Mouse (Mus musculus): ENCODE data around the gene Nppb. TPM values are rescaled to one million over a fixed set of nuclear protein-coding genes. Genes with fewer than 3 reads are reported as not detected.
A peak's percentile ranks its signal among the peaks of the same experiment; 100 is the strongest.

The Nppb gene
- polyA plus RNA-seq, 1 experiment from 2014 or later: not detected

GRCm38 (mm10) chr4:147995311-147995710, 9.7 kb downstream of the Nppb start:
- DNase-seq (no peak), ATAC-seq (ENCODE audit: low FRiP score, low TSS enrichment) (no peak)
- Histone ChIP-seq H3K27me3 (ENCODE audit: control insufficient read depth, insufficient read depth, low read length) (no peaks in the 10 kb centered on the region), H3K9me3 (ENCODE audit: control insufficient read depth, low read length) (no peaks in the 10 kb centered on the region), H3K36me3 (ENCODE audit: control insufficient read depth, insufficient read depth, low read length) (no peaks in the 10 kb centered on the region), H3K27ac (replicated peaks; ENCODE audit: low read depth, low read length) (no peak overlapping the region), H3K4me3 (replicated peaks; ENCODE audit: low read depth, low read length) (no peak overlapping the region), H3K9ac (replicated peaks; ENCODE audit: low read length) (no peak overlapping the region), H3K4me1 (ENCODE audit: control insufficient read depth, insufficient read depth, low read length) (peaks cover 5% of the 10 kb centered on the region), H3K4me2 (ENCODE audit: low read length) (no peak overlapping the region)
- 81% methylated on average over 3 of the region's 3 CpGs for WGBS

DNA sequence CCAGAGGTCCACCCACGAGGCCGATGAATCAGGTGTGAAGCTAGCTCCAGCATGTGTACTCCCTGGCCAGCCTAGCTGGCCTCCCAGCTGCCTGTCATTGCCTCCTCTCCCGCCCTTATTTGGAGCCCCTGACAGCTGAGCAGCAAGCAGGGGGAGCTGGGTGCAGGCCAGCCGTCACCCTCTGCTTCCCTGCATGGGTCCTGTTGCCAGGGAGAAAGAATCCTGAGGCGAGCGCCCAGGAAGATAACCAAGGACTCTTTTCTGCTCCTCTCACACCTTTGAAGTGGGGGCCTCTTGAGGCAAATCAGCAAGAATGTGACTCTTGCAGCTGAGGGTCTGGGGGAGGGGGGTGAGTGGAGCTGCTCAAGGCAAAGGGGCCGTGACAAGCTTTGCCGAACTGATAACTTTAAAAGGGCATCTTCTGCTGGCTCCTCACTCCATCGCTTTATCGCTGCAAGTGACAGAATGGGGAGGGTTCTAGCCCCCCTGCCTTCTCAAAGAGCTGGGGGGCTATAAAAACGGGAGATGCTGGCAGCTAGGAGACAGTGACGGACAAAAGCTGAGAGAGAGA, 14.7 kb downstream of the Nppb start, which contains the start of gene Nppa:
Nppa (plus strand) TSS at position 521 of the 571 bp plus-strand sequence.
- Histone ChIP-seq H3K4me2 (ENCODE audit: low read length) (no peak within 1 kb of the TSS), H3K9ac (replicated peaks; ENCODE audit: low read length) (no peak within 1 kb of the TSS), H3K36me3 (ENCODE audit: control insufficient read depth, insufficient read depth, low read length) (peaks cover 26% of the 10 kb centered on the region), H3K9me3 (ENCODE audit: control insufficient read depth, low read length) (no peaks in the 10 kb centered on the region), H3K4me1 (ENCODE audit: control insufficient read depth, insufficient read depth, low read length) (peaks cover 25% of the 10 kb centered on the region), H3K4me3 (replicated peaks; ENCODE audit: low read depth, low read length) (no peak within 1 kb of the TSS), H3K27me3 (ENCODE audit: control insufficient read depth, insufficient read depth, low read length) (no peaks in the 10 kb centered on the region), H3K27ac (replicated peaks; ENCODE audit: low read depth, low read length) (peak within 1 kb of the TSS; percentile 71)
- ATAC-seq (ENCODE audit: low FRiP score, low TSS enrichment): peak; percentile 44
- 28% methylated on average over 12 of the region's 12 CpGs for WGBS
- peak; percentile 54 for DNase-seq

- Histone ChIP-seq H3K9ac (replicated peaks; ENCODE audit: low read length) (no peak overlapping the region), H3K27ac (replicated peaks; ENCODE audit: low read depth, low read length) (peak overlapping the region; percentile 71), H3K4me2 (ENCODE audit: low read length) (no peak overlapping the region), H3K36me3 (ENCODE audit: control insufficient read depth, insufficient read depth, low read length) (peaks cover 35% of the 10 kb centered on the region), H3K9me3 (ENCODE audit: control insufficient read depth, low read length) (no peaks in the 10 kb centered on the region), H3K4me3 (replicated peaks; ENCODE audit: low read depth, low read length) (no peak overlapping the region), H3K4me1 (ENCODE audit: control insufficient read depth, insufficient read depth, low read length) (peaks cover 25% of the 10 kb centered on the region), H3K27me3 (ENCODE audit: control insufficient read depth, insufficient read depth, low read length) (no peaks in the 10 kb centered on the region)
- DNase-seq (peak; percentile 55), ATAC-seq (ENCODE audit: low FRiP score, low TSS enrichment) (peak; percentile 47)
- WGBS: 57% methylated on average over 17 of the region's 17 CpGs
Observed at GRCm38 (mm10) chr4:148001013-148001789, 15.6 kb downstream of the Nppb start.

GRCm38 (mm10) chr4:148001866-148002265, 16.3 kb downstream of the Nppb start:
- Histone ChIP-seq H3K36me3 (ENCODE audit: control insufficient read depth, insufficient read depth, low read length) (peaks cover 42% of the 10 kb centered on the region), H3K9ac (replicated peaks; ENCODE audit: low read length) (no peak overlapping the region), H3K27me3 (ENCODE audit: control insufficient read depth, insufficient read depth, low read length) (no peaks in the 10 kb centered on the region), H3K9me3 (ENCODE audit: control insufficient read depth, low read length) (no peaks in the 10 kb centered on the region), H3K4me3 (replicated peaks; ENCODE audit: low read depth, low read length) (no peak overlapping the region), H3K4me1 (ENCODE audit: control insufficient read depth, insufficient read depth, low read length) (peaks cover 25% of the 10 kb centered on the region), H3K4me2 (ENCODE audit: low read length) (no peak overlapping the region), H3K27ac (replicated peaks; ENCODE audit: low read depth, low read length) (peak overlapping the region; percentile 71)
- 40% methylated on average over 8 of the region's 8 CpGs for WGBS
- DNase-seq (no peak), ATAC-seq (ENCODE audit: low FRiP score, low TSS enrichment) (no peak)

DNA sequence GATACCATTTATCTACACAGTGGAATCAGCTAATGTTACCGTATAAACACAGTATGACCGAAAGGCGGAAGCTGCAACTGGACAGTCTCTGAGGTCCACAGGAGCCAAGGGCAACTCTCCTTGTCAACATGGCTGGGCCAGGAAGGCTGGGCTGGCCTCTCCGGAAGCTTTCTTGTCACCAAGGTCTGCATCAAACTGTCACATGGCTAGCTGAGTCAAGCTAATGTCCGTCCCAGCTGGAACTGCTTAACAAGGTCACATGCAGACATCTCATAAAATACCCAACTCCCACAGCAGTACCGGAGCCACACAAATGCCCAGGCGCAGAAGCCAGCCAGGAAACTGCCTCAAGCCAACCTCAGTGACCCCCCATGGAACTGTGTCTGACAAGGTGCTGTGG, 18.8 kb downstream of the Nppb start:
- Histone ChIP-seq H3K27me3 (ENCODE audit: control insufficient read depth, insufficient read depth, low read length) (no peaks in the 10 kb centered on the region), H3K27ac (replicated peaks; ENCODE audit: low read depth, low read length) (no peak overlapping the region), H3K9ac (replicated peaks; ENCODE audit: low read length) (no peak overlapping the region), H3K4me2 (ENCODE audit: low read length) (no peak overlapping the region), H3K4me1 (ENCODE audit: control insufficient read depth, insufficient read depth, low read length) (peaks cover 25% of the 10 kb centered on the region), H3K4me3 (replicated peaks; ENCODE audit: low read depth, low read length) (no peak overlapping the region), H3K36me3 (ENCODE audit: control insufficient read depth, insufficient read depth, low read length) (peaks cover 66% of the 10 kb centered on the region), H3K9me3 (ENCODE audit: control insufficient read depth, low read length) (no peaks in the 10 kb centered on the region)
- 96% methylated on average over 7 of the region's 7 CpGs for WGBS
- no peak for DNase-seq
- ATAC-seq (ENCODE audit: low FRiP score, low TSS enrichment): no peak

- H3K27ac ChIP-seq (replicated peaks; ENCODE audit: low read depth, low read length): no peak overlapping the region
- H3K4me1 ChIP-seq (ENCODE audit: control insufficient read depth, insufficient read depth, low read length): no peaks in the 10 kb centered on the region
- ATAC-seq (ENCODE audit: low FRiP score, low TSS enrichment) (no peak), DNase-seq (peak; percentile 65)
- H3K4me3 ChIP-seq (replicated peaks; ENCODE audit: low read depth, low read length): no peak overlapping the region
- 81% methylated on average over 4 of the region's 4 CpGs for WGBS
- peaks cover 100% of the 10 kb centered on the region for H3K36me3 ChIP-seq (ENCODE audit: control insufficient read depth, insufficient read depth, low read length)
- no peaks in the 10 kb centered on the region for H3K9me3 ChIP-seq (ENCODE audit: control insufficient read depth, low read length)
- no peaks in the 10 kb centered on the region for H3K27me3 ChIP-seq (ENCODE audit: control insufficient read depth, insufficient read depth, low read length)
- no peak overlapping the region for H3K4me2 ChIP-seq (ENCODE audit: low read length)
- no peak overlapping the region for H3K9ac ChIP-seq (replicated peaks; ENCODE audit: low read length)
Observed at GRCm38 (mm10) chr4:148008412-148008811, 22.8 kb downstream of the Nppb start.

- Histone ChIP-seq H3K4me3 (replicated peaks; ENCODE audit: low read depth, low read length) (no peak overlapping the region), H3K27ac (replicated peaks; ENCODE audit: low read depth, low read length) (no peak overlapping the region), H3K4me1 (ENCODE audit: control insufficient read depth, insufficient read depth, low read length) (no peaks in the 10 kb centered on the region), H3K4me2 (ENCODE audit: low read length) (no peak overlapping the region), H3K9ac (replicated peaks; ENCODE audit: low read length) (no peak overlapping the region), H3K36me3 (ENCODE audit: control insufficient read depth, insufficient read depth, low read length) (peaks cover 100% of the 10 kb centered on the region), H3K27me3 (ENCODE audit: control insufficient read depth, insufficient read depth, low read length) (no peaks in the 10 kb centered on the region), H3K9me3 (ENCODE audit: control insufficient read depth, low read length) (no peaks in the 10 kb centered on the region)
- 86% methylated on average over 2 of the region's 2 CpGs for whole genome bisulfite sequencing
- ATAC-seq (ENCODE audit: low FRiP score, low TSS enrichment) (no peak), DNase-seq (no peak)
Observed at GRCm38 (mm10) chr4:148009641-148010040, 24.1 kb downstream of the Nppb start.

GRCm38 (mm10) chr4:148011332-148011731, 25.7 kb downstream of the Nppb start:
- 82% methylated on average over 3 of the region's 3 CpGs for WGBS
- Histone ChIP-seq H3K27me3 (ENCODE audit: control insufficient read depth, insufficient read depth, low read length) (no peaks in the 10 kb centered on the region), H3K4me1 (ENCODE audit: control insufficient read depth, insufficient read depth, low read length) (no peaks in the 10 kb centered on the region), H3K9me3 (ENCODE audit: control insufficient read depth, low read length) (no peaks in the 10 kb centered on the region), H3K36me3 (ENCODE audit: control insufficient read depth, insufficient read depth, low read length) (peaks cover 100% of the 10 kb centered on the region), H3K4me2 (ENCODE audit: low read length) (no peak overlapping the region), H3K27ac (replicated peaks; ENCODE audit: low read depth, low read length) (no peak overlapping the region), H3K4me3 (replicated peaks; ENCODE audit: low read depth, low read length) (no peak overlapping the region), H3K9ac (replicated peaks; ENCODE audit: low read length) (no peak overlapping the region)
- ATAC-seq (ENCODE audit: low FRiP score, low TSS enrichment) (no peak), DNase-seq (no peak)

GRCm38 (mm10) chr4:148012216-148012615, 26.6 kb downstream of the Nppb start:
- ATAC-seq (ENCODE audit: low FRiP score, low TSS enrichment) (no peak), DNase-seq (no peak)
- no peak overlapping the region for H3K4me2 ChIP-seq (ENCODE audit: low read length)
- no peak overlapping the region for H3K4me3 ChIP-seq (replicated peaks; ENCODE audit: low read depth, low read length)
- 97% methylated on average over 4 of the region's 4 CpGs for WGBS
- no peaks in the 10 kb centered on the region for H3K9me3 ChIP-seq (ENCODE audit: control insufficient read depth, low read length)
- H3K27me3 ChIP-seq (ENCODE audit: control insufficient read depth, insufficient read depth, low read length): no peaks in the 10 kb centered on the region
- H3K27ac ChIP-seq (replicated peaks; ENCODE audit: low read depth, low read length): no peak overlapping the region
- H3K36me3 ChIP-seq (ENCODE audit: control insufficient read depth, insufficient read depth, low read length): peaks cover 100% of the 10 kb centered on the region
- no peaks in the 10 kb centered on the region for H3K4me1 ChIP-seq (ENCODE audit: control insufficient read depth, insufficient read depth, low read length)
- no peak overlapping the region for H3K9ac ChIP-seq (replicated peaks; ENCODE audit: low read length)
